27 mouse cellular contexts compared by ENCODE assay signal in the genomic region with DNA sequence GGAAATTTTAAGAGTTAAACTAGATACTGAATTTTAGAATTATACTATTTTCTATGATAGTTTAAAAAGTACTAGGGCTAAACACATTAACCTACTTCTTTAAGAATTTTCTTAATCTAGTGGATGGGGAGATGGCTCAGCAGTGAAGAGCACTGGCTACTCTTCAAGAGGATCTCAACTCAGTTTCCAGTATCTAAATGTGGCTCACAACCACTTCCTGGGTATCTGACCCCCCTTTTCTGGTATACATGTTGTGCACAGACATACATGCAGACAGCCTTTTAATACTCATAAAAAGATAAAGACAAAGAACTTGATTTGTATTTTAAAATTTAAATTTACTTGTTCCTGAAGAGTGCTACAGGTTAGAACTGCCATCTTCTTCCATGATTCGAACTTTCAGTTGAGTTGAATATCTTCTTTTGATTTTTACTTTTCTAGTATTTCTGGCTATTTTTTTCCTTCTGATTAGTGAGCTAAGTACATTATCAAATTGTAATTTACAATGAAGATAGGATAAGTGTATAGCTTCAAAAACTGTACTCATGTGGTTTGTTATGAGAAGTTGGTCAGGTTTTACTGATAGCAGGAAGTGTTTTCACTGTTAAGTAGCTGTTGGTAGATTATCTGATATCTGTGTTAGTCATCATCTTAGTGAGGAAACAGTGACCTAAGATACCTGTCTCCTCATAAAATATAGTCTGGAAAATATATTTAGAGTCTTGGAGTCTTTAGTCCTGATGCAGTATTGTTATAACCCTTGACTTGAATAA.
DNase-seq lines count a peak whose midpoint lies in the region; ATAC-seq and TF ChIP-seq lines count a peak whose summit lies in the region.
"Had no signal": no experiment of that assay in that cellular context is flagged by ENCODE, and none has a peak within 500 bp of the region (broad histone marks: within the 10 kb centered on the region; RNA-seq: fewer than 3 reads in every experiment).

No protein-coding gene starts in this region.

- no peaks in the 10 kb centered on the region for H3K9me3 ChIP-seq in MEL (replicated peaks; ENCODE audit: insufficient read depth, low read length)
- no peaks in the 10 kb centered on the region for H3K9me3 ChIP-seq in stomach, postnatal 0 days (ENCODE audit: control insufficient read depth, low read length)
- H3K9me3 ChIP-seq: embryonic facial prominence, embryonic 10.5 days; embryonic facial prominence, embryonic 13.5 days; forebrain, embryonic 12.5 days; forebrain, embryonic 15.5 days; heart, embryonic 12.5 days; heart, embryonic 15.5 days; hindbrain, embryonic 12.5 days; hindbrain, embryonic 15.5 days had no signal

- H3K4me3 ChIP-seq in MEL (ENCODE audit: control insufficient read depth in 1 of 2, insufficient read depth in 1 of 2, low read depth in 2 of 2, low read length in 2 of 2): peak overlapping the region in 1 of 2 experiments; percentile 17; a peak in 1 of 4 replicates
- H3K4me3 ChIP-seq in stomach, postnatal 0 days (ENCODE audit: low read depth, low read length): no peak overlapping the region
- H3K4me3 ChIP-seq: embryonic facial prominence, embryonic 10.5 days; embryonic facial prominence, embryonic 13.5 days; erythroblast, embryonic 14.5 days; forebrain, embryonic 12.5 days; forebrain, embryonic 15.5 days; heart, embryonic 12.5 days; heart, embryonic 15.5 days; hindbrain, embryonic 12.5 days; hindbrain, embryonic 15.5 days had no signal

- TF ChIP-seq EP300 in MEL (IDR thresholded peaks at IDR 0.05; ENCODE audit: low read depth in 1 of 2, low read length in 2 of 2): peak; percentile 82 to 89
- no peak for TF ChIP-seq EP300 in stomach, postnatal 0 days (optimal IDR thresholded peaks at IDR 0.05)

- TF ChIP-seq CTCF in MEL (IDR thresholded peaks at IDR 0.05 in 2 of 3, conservative IDR thresholded peaks at IDR 0.05 in 1 of 3; ENCODE audit: control insufficient read depth in 1 of 3, insufficient read depth in 1 of 3, low read depth in 2 of 3, low read length in 3 of 3, poor library complexity in 1 of 3, severe bottlenecking in 1 of 3): no peak
- TF ChIP-seq CTCF in stomach, postnatal 0 days (IDR thresholded peaks at IDR 0.05; ENCODE audit: low read depth): no peak

- H3K27ac ChIP-seq in MEL (ENCODE audit: control insufficient read depth, low read depth, low read length): peak overlapping the region; percentile 64
- no peak overlapping the region for H3K27ac ChIP-seq in stomach, postnatal 0 days (replicated peaks)
- H3K27ac ChIP-seq: embryonic facial prominence, embryonic 10.5 days; embryonic facial prominence, embryonic 13.5 days; forebrain, embryonic 12.5 days; forebrain, embryonic 15.5 days; heart, embryonic 15.5 days; hindbrain, embryonic 12.5 days; hindbrain, embryonic 15.5 days had no signal

- no peaks in the 10 kb centered on the region for H3K27me3 ChIP-seq in MEL (ENCODE audit: control insufficient read depth in 1 of 2, insufficient read depth in 2 of 2, low read length in 2 of 2)
- no peaks in the 10 kb centered on the region for H3K27me3 ChIP-seq in stomach, postnatal 0 days (ENCODE audit: control insufficient read depth, insufficient read depth, low read length)
- H3K27me3 ChIP-seq: embryonic facial prominence, embryonic 13.5 days; forebrain, embryonic 12.5 days; forebrain, embryonic 15.5 days; heart, embryonic 12.5 days; heart, embryonic 15.5 days; hindbrain, embryonic 12.5 days; hindbrain, embryonic 15.5 days; Patski had no signal

- H3K79me2 ChIP-seq in MEL (ENCODE audit: control insufficient read depth, insufficient read depth, low read length, poor library complexity): no peaks in the 10 kb centered on the region

- peaks cover 1 to 18% of the 10 kb centered on the region in 2 experiments; a peak in 3 of 4 replicates for H3K36me3 ChIP-seq in MEL (ENCODE audit: control insufficient read depth in 1 of 2, insufficient read depth in 2 of 2, low read length in 2 of 2)
- no peaks in the 10 kb centered on the region for H3K36me3 ChIP-seq in stomach, postnatal 0 days (ENCODE audit: control insufficient read depth, insufficient read depth, low read length)
- H3K36me3 ChIP-seq: embryonic facial prominence, embryonic 10.5 days; embryonic facial prominence, embryonic 13.5 days; forebrain, embryonic 12.5 days; forebrain, embryonic 15.5 days; heart, embryonic 15.5 days; hindbrain, embryonic 12.5 days; hindbrain, embryonic 15.5 days had no signal

- H3K9ac ChIP-seq in MEL (ENCODE audit: control insufficient read depth, low read depth, low read length, poor library complexity, severe bottlenecking): no peak overlapping the region
- H3K9ac ChIP-seq in stomach, postnatal 0 days (ENCODE audit: low read length): no peak overlapping the region
- H3K9ac ChIP-seq: embryonic facial prominence, embryonic 13.5 days; forebrain, embryonic 12.5 days; forebrain, embryonic 15.5 days; heart, embryonic 12.5 days; heart, embryonic 15.5 days; hindbrain, embryonic 12.5 days; hindbrain, embryonic 15.5 days had no signal

- no peak for TF ChIP-seq POLR2A in MEL (IDR thresholded peaks at IDR 0.05; ENCODE audit: control insufficient read depth in 1 of 2, insufficient read depth in 1 of 2, low read depth in 1 of 2, low read length in 2 of 2, poor library complexity in 1 of 2)

- peak; percentile 75 for DNase-seq in 416B (ENCODE audit: low read depth)
- DNase-seq in CD4-positive helper T cell, adult 2 months (ENCODE audit: low read depth, low spot score): peak; percentile 10
- peak; percentile 51 for DNase-seq in MEL (ENCODE audit: low read depth, low spot score)
- no peak for DNase-seq in stomach, postnatal 0 days (ENCODE audit: low spot score)
- no peak for DNase-seq in heart, postnatal 10 days
- DNase-seq in thymus, postnatal 0 days (ENCODE audit: low spot score): no peak
- DNase-seq in layer of hippocampus, postnatal 25 days (ENCODE audit: extremely low spot score in 1 of 2, low spot score in 1 of 2): no peak
- DNase-seq: adrenal gland, adult 2 months; adrenal gland, postnatal 14 days; cerebellum, adult 11 months; cerebellum, adult 2 months; cerebellum, adult 9-11 months; cerebellum, postnatal 25 days; gastrocnemius, postnatal 25 days; heart, adult 18-20 months; heart, postnatal 14 days had no signal

- WGBS in stomach, postnatal 0 days: 94% methylated on average over 1 of the region's 1 CpGs

- peaks cover 11 to 16% of the 10 kb centered on the region in 2 experiments; a peak in 3 of 4 replicates for H3K4me1 ChIP-seq in MEL (ENCODE audit: control insufficient read depth in 1 of 2, insufficient read depth in 2 of 2, low read length in 2 of 2)
- H3K4me1 ChIP-seq in stomach, postnatal 0 days (replicated peaks; ENCODE audit: control insufficient read depth, insufficient read depth): no peaks in the 10 kb centered on the region
- H3K4me1 ChIP-seq: embryonic facial prominence, embryonic 10.5 days; embryonic facial prominence, embryonic 13.5 days; forebrain, embryonic 12.5 days; forebrain, embryonic 15.5 days; hindbrain, embryonic 12.5 days; hindbrain, embryonic 15.5 days had no signal

- no peak overlapping the region for H3K4me2 ChIP-seq in stomach, postnatal 0 days (replicated peaks; ENCODE audit: low read depth)
- H3K4me2 ChIP-seq: embryonic facial prominence, embryonic 13.5 days; forebrain, embryonic 12.5 days; forebrain, embryonic 15.5 days; heart, embryonic 12.5 days; heart, embryonic 15.5 days; hindbrain, embryonic 12.5 days; hindbrain, embryonic 15.5 days had no signal

- TF ChIP-seq RAD21 in MEL (IDR thresholded peaks at IDR 0.05; ENCODE audit: low read depth, low read length): no peak

- ATAC-seq in inflammation-experienced regulatory T-cells, adult 6 months: peak; percentile 73
- no peak for ATAC-seq in stomach, postnatal 0 days (ENCODE audit: low FRiP score, low TSS enrichment)
- ATAC-seq: forebrain, embryonic 15.5 days; Patski had no signal

- intact Hi-C loops in heart, postnatal 10 days (cut with DNase I): no loop called here

TF ChIP-seq in MEL, 35 proteins besides CTCF, POLR2A, EP300 and RAD21:
- TF ChIP-seq SIN3A (IDR thresholded peaks at IDR 0.05; ENCODE audit: low read length) (peak; percentile 1; the same call in 1 of the 2 replicates), MAX (IDR thresholded peaks at IDR 0.05; ENCODE audit: low read length) (no peak), UBTF (IDR thresholded peaks at IDR 0.05; ENCODE audit: borderline replicate concordance, insufficient read depth, low read depth, low read length) (no peak), SMC3 (IDR thresholded peaks at IDR 0.05; ENCODE audit: low read depth, low read length) (no peak), MYB (IDR thresholded peaks at IDR 0.05; ENCODE audit: low read depth, low read length) (0 out of 2 replicates have a peak, but pooled peaks have one; percentile 14), GATA1 (IDR thresholded peaks at IDR 0.05; ENCODE audit: low read depth, low read length) (peak; percentile 88), USF1 (IDR thresholded peaks at IDR 0.05; ENCODE audit: low read depth, low read length) (no peak), POLR2AphosphoS2 (IDR thresholded peaks at IDR 0.05; ENCODE audit: low read length) (no peak), ZNF384 (IDR thresholded peaks at IDR 0.05; ENCODE audit: low read depth, low read length) (peak; percentile 51), RCOR1 (IDR thresholded peaks at IDR 0.05; ENCODE audit: low read depth, low read length) (0 out of 2 replicates have a peak, but pooled peaks have one; percentile 25), ELF1 (IDR thresholded peaks at IDR 0.05; ENCODE audit: low read depth, low read length) (0 out of 2 replicates have a peak, but pooled peaks have one; percentile 8), HCFC1 (IDR thresholded peaks at IDR 0.05; ENCODE audit: low read depth, low read length) (no peak), TCF12 (IDR thresholded peaks at IDR 0.05; ENCODE audit: low read depth, low read length) (peak; percentile 64), ETS1 (IDR thresholded peaks at IDR 0.05; ENCODE audit: low read depth, low read length) (peak; percentile 63)

Comparison
In these comparisons a context has a peak if more than half of its experiments do, and no peak if none do; other contexts are left out.
1. DNase-seq: peak in 416B (single experiment), CD4-positive helper T cell, adult 2 months (single experiment) and MEL (single experiment); none in stomach, postnatal 0 days (single experiment), heart, postnatal 10 days (0 of 2), thymus, postnatal 0 days (single experiment) and layer of hippocampus, postnatal 25 days (0 of 2).